Mouse (Mus musculus): ENCODE data around the gene Gm20388. TPM values are rescaled to one million over a fixed set of nuclear protein-coding genes. Genes with fewer than 3 reads are reported as not detected.
"Not testable (repeated sequence)": the region's sequence is repeated elsewhere in the genome, so short reads cannot be mapped to it uniquely, and the experiment has no call there.

Gene Gm20388
- polyA plus RNA-seq, 1 experiment from 2014 or later = not detected

- DNase-seq (ENCODE audit: low spot score) (no peak), ATAC-seq (ENCODE audit: low FRiP score) (no peak)
- Histone ChIP-seq H3K9me3 (ENCODE audit: control insufficient read depth, low read length) (no peaks in the 10 kb centered on the region), H3K36me3 (replicated peaks; ENCODE audit: control insufficient read depth, insufficient read depth) (no peaks in the 10 kb centered on the region), H3K4me1 (replicated peaks; ENCODE audit: control insufficient read depth, insufficient read depth, low read length) (peaks cover 3% of the 10 kb centered on the region), H3K27ac (no peak overlapping the region), H3K27me3 (ENCODE audit: control insufficient read depth, insufficient read depth, low read length) (peaks cover 27% of the 10 kb centered on the region), H3K4me2 (replicated peaks) (no peak overlapping the region), H3K9ac (no peak overlapping the region), H3K4me3 (replicated peaks; ENCODE audit: low read length) (no peak overlapping the region)
- WGBS = 70% methylated on average over 5 of the region's 5 CpGs
These were observed 3713.6 kb downstream of the Gm20388 start for GRCm38 (mm10) chr8:123624274-123624673.

GRCm38 (mm10) chr8:123624702-123625101 lies 3714.1 kb downstream of the Gm20388 start:
- no peak overlapping the region for H3K27ac ChIP-seq
- peaks cover 4% of the 10 kb centered on the region for H3K4me1 ChIP-seq (replicated peaks; ENCODE audit: control insufficient read depth, insufficient read depth, low read length)
- WGBS = 37% methylated on average over 1 of the region's 1 CpGs
- no peak for DNase-seq (ENCODE audit: low spot score)
- H3K27me3 ChIP-seq (ENCODE audit: control insufficient read depth, insufficient read depth, low read length) = peaks cover 27% of the 10 kb centered on the region
- no peak overlapping the region for H3K9ac ChIP-seq
- no peak overlapping the region for H3K4me3 ChIP-seq (replicated peaks; ENCODE audit: low read length)
- H3K4me2 ChIP-seq (replicated peaks) = no peak overlapping the region
- no peaks in the 10 kb centered on the region for H3K9me3 ChIP-seq (ENCODE audit: control insufficient read depth, low read length)
- H3K36me3 ChIP-seq (replicated peaks; ENCODE audit: control insufficient read depth, insufficient read depth) = no peaks in the 10 kb centered on the region
- ATAC-seq (ENCODE audit: low FRiP score) = no peak

GRCm38 (mm10) chr8:123625717-123626116 lies 3715.1 kb downstream of the Gm20388 start:
- no peaks in the 10 kb centered on the region for H3K36me3 ChIP-seq (replicated peaks; ENCODE audit: control insufficient read depth, insufficient read depth)
- 28% methylated on average over 2 of the region's 2 CpGs for WGBS
- ATAC-seq (ENCODE audit: low FRiP score) = no peak
- no peak overlapping the region for H3K4me2 ChIP-seq (replicated peaks)
- DNase-seq (ENCODE audit: low spot score) = no peak
- H3K4me3 ChIP-seq (replicated peaks; ENCODE audit: low read length) = no peak overlapping the region
- H3K27me3 ChIP-seq (ENCODE audit: control insufficient read depth, insufficient read depth, low read length) = peaks cover 27% of the 10 kb centered on the region
- H3K9me3 ChIP-seq (ENCODE audit: control insufficient read depth, low read length) = no peaks in the 10 kb centered on the region
- H3K27ac ChIP-seq = no peak overlapping the region
- no peak overlapping the region for H3K9ac ChIP-seq
- peaks cover 11% of the 10 kb centered on the region for H3K4me1 ChIP-seq (replicated peaks; ENCODE audit: control insufficient read depth, insufficient read depth, low read length)

GRCm38 (mm10) chr8:123627410-123628147 lies 3716.9 kb downstream of the Gm20388 start:
- Histone ChIP-seq H3K4me1 (replicated peaks; ENCODE audit: control insufficient read depth, insufficient read depth, low read length) (peaks cover 12% of the 10 kb centered on the region), H3K27ac (no peak overlapping the region), H3K27me3 (ENCODE audit: control insufficient read depth, insufficient read depth, low read length) (peaks cover 27% of the 10 kb centered on the region), H3K4me3 (replicated peaks; ENCODE audit: low read length) (no peak overlapping the region), H3K9me3 (ENCODE audit: control insufficient read depth, low read length) (no peaks in the 10 kb centered on the region), H3K9ac (no peak overlapping the region), H3K36me3 (replicated peaks; ENCODE audit: control insufficient read depth, insufficient read depth) (no peaks in the 10 kb centered on the region), H3K4me2 (replicated peaks) (no peak overlapping the region)
- DNase-seq (ENCODE audit: low spot score) = no peak
- 65% methylated on average over 6 of the region's 6 CpGs for WGBS
- no peak for ATAC-seq (ENCODE audit: low FRiP score)

DNA sequence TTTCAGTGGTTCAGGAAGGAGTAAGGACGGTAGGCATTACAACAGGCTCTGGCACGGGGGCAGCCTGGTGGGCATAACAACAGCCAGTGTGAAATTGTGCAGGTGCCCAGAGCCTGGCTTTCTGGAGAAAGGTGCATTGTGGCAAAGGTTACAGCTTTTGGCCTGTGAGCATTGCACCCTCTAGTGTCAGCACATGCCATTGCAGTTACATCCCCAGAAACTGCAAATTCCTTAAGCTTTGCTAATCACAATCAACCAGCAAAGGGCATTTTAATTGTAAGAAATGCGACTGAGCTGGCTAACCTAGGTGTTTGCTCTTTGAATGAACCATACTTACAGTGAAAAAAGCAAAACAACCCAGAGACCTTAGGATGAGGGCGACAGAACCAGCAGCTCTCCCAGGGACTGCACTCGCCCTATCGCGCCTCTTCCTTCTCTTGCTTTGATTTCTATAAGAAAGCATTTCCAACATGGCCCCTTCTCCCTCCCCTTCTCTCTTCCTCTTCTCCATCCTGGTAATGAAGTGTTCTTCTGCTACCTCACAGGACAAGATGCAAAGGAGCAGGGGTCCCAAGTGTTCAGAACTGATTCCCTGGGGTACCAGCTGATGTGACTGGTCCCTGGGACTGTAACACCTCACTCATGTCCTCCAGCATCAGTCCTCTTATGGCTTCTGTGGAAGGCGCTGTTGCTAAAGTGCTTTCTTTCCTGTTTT lies 3717.8 kb downstream of the Gm20388 start:
- H3K27ac ChIP-seq = no peak overlapping the region
- WGBS = 2% methylated on average over 8 of the region's 8 CpGs
- ATAC-seq (ENCODE audit: low FRiP score) (no peak), DNase-seq (ENCODE audit: low spot score) (peak; percentile 72)
- H3K9me3 ChIP-seq (ENCODE audit: control insufficient read depth, low read length) = no peaks in the 10 kb centered on the region
- H3K4me3 ChIP-seq (replicated peaks; ENCODE audit: low read length) = peak overlapping the region; percentile 9
- H3K27me3 ChIP-seq (ENCODE audit: control insufficient read depth, insufficient read depth, low read length) = peaks cover 27% of the 10 kb centered on the region
- H3K36me3 ChIP-seq (replicated peaks; ENCODE audit: control insufficient read depth, insufficient read depth) = no peaks in the 10 kb centered on the region
- H3K4me2 ChIP-seq (replicated peaks) = peak overlapping the region; percentile 53
- H3K9ac ChIP-seq = peak overlapping the region; percentile 14; the same call in 1 of the 2 replicates
- H3K4me1 ChIP-seq (replicated peaks; ENCODE audit: control insufficient read depth, insufficient read depth, low read length) = peaks cover 12% of the 10 kb centered on the region

DNA sequence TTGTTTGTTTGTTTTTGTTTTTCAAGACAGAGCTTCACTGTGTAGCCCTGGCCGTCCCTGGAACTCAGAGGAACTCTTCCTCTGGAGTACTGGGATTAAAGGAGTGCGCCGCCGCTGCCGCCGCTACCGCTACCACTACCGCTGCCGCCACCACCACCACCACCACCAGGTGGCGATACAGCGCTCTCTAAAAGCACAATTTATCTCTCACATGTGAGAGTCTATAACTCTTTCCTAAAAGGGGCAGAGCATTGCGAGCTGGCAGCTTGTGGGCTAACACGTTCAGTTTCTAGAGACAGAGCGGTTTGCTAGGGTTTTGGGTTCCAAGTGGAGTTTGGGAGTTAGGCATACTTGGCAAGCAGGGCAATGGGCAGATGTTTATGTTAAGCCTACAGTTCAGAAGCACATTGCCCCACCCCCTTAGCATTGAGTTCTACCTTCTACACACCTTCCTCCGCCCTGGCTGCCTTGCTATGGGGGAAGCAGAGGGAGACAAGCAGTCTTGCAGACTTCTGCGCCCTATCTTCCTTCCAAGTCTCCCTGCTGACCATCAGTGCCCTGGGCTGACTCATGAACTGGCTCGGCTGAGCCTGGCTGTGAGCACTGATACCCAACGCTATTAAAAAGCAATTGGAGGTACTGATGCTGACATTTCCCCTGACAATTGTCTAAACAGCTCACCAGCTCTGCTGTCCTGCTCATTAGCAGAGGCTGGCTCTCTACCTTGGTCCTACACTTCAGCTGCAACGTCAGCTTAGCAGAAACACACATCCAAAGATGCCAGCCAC lies 3718.5 kb downstream of the Gm20388 start:
- ATAC-seq (ENCODE audit: low FRiP score) = no peak
- Histone ChIP-seq H3K27ac (no peak overlapping the region), H3K9ac (no peak overlapping the region), H3K4me1 (replicated peaks; ENCODE audit: control insufficient read depth, insufficient read depth, low read length) (peaks cover 12% of the 10 kb centered on the region), H3K27me3 (ENCODE audit: control insufficient read depth, insufficient read depth, low read length) (peaks cover 26% of the 10 kb centered on the region), H3K36me3 (replicated peaks; ENCODE audit: control insufficient read depth, insufficient read depth) (no peaks in the 10 kb centered on the region), H3K4me2 (replicated peaks) (peak overlapping the region; percentile 53), H3K4me3 (replicated peaks; ENCODE audit: low read length) (peak overlapping the region; percentile 9), H3K9me3 (ENCODE audit: control insufficient read depth, low read length) (no peaks in the 10 kb centered on the region)
- peak; percentile 91 for DNase-seq (ENCODE audit: low spot score)
- WGBS = 10% methylated on average over 19 of the region's 19 CpGs

DNA sequence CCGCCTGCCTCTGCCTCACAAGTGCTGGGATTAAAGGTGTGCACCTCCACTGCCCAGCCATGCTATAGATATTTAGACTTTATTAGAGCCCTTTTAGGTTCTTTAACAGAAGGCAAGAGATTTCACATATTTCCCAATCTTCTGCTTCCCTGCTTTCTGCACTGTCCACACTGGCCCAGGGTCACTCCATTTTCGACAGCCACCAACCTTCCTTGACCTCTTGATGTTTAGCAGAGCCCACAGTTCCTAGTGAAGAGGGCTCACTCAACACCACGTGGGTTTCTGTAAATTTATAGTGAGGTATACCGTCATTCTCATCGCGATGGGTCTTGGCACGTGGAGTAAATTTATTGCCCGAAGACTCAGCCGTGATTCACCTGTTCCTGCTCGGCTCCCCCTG lies 3719.4 kb downstream of the Gm20388 start:
- no peak overlapping the region for H3K4me3 ChIP-seq (replicated peaks; ENCODE audit: low read length)
- no peak for DNase-seq (ENCODE audit: low spot score)
- no peak overlapping the region for H3K27ac ChIP-seq
- peaks cover 17% of the 10 kb centered on the region for H3K27me3 ChIP-seq (ENCODE audit: control insufficient read depth, insufficient read depth, low read length)
- no peak overlapping the region for H3K9ac ChIP-seq
- peak overlapping the region; percentile 40 for H3K4me2 ChIP-seq (replicated peaks)
- H3K36me3 ChIP-seq (replicated peaks; ENCODE audit: control insufficient read depth, insufficient read depth) = no peaks in the 10 kb centered on the region
- WGBS = 44% methylated on average over 10 of the region's 10 CpGs
- peaks cover 12% of the 10 kb centered on the region for H3K4me1 ChIP-seq (replicated peaks; ENCODE audit: control insufficient read depth, insufficient read depth, low read length)
- no peak for ATAC-seq (ENCODE audit: low FRiP score)
- no peaks in the 10 kb centered on the region for H3K9me3 ChIP-seq (ENCODE audit: control insufficient read depth, low read length)

DNA sequence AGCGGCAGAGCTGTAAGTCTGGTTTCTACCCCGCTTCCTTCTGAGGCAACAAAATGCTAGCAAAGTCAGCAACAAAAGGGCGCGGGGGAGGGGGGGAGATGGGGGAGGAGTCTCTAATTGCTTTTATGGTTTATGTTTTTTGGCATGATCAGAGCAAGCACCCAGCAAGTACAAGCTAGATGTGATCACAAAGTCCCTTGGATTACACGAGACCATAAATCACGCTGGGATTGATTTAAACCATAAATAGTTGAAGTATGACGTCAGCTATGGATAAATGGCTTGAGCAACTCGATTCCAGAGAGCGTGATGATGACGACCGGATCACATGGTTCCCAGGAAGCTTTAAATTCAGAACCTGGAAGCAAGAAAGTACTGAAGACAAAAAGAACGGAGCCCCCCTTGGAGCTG lies 3720.2 kb downstream of the Gm20388 start:
- DNase-seq (ENCODE audit: low spot score) (peak; percentile 29), ATAC-seq (ENCODE audit: low FRiP score) (no peak)
- Histone ChIP-seq H3K36me3 (replicated peaks; ENCODE audit: control insufficient read depth, insufficient read depth) (no peaks in the 10 kb centered on the region), H3K4me1 (replicated peaks; ENCODE audit: control insufficient read depth, insufficient read depth, low read length) (peaks cover 12% of the 10 kb centered on the region), H3K4me3 (replicated peaks; ENCODE audit: low read length) (peak overlapping the region; percentile 13; the same call in 1 of the 2 replicates), H3K27ac (no peak overlapping the region), H3K9ac (peak overlapping the region; percentile 20; the same call in 1 of the 2 replicates), H3K9me3 (ENCODE audit: control insufficient read depth, low read length) (no peaks in the 10 kb centered on the region), H3K27me3 (ENCODE audit: control insufficient read depth, insufficient read depth, low read length) (peaks cover 9% of the 10 kb centered on the region), H3K4me2 (replicated peaks) (peak overlapping the region; percentile 40)
- 28% methylated on average over 12 of the region's 12 CpGs for WGBS

DNA sequence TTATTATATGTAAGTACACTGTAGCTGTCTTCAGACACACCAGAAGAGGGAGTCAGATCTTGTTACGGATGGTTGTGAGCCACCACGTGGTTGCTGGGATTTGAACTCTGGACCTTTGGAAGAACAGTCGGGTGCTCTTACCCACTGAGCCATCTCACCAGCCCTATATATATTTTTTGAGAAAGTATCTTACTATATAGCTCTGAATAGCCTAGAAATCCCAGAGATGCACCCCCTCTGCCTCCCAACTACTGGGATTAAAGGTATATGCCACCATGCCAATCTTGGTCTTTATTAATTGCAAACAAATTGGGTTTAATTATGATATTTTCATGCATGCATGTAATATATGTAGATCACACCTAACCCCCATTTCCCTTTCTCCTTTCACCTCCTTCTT lies 3721.1 kb downstream of the Gm20388 start:
- not testable (repeated sequence) for H3K9me3 ChIP-seq (ENCODE audit: control insufficient read depth, low read length); ATAC-seq (ENCODE audit: low FRiP score); H3K36me3 ChIP-seq (replicated peaks; ENCODE audit: control insufficient read depth, insufficient read depth); H3K4me2 ChIP-seq (replicated peaks); DNase-seq (ENCODE audit: low spot score); H3K27me3 ChIP-seq (ENCODE audit: control insufficient read depth, insufficient read depth, low read length); H3K27ac ChIP-seq; H3K4me3 ChIP-seq (replicated peaks; ENCODE audit: low read length); H3K9ac ChIP-seq
- WGBS = 64% methylated on average over 3 of the region's 3 CpGs
- H3K4me1 ChIP-seq (replicated peaks; ENCODE audit: control insufficient read depth, insufficient read depth, low read length) = peaks cover 12% of the 10 kb centered on the region
